Mouse (Mus musculus): Measurements from ENCODE around the gene Gm11487. TPM values are rescaled to one million over a fixed set of nuclear protein-coding genes. Genes with fewer than 3 reads are reported as not detected.
A peak's percentile ranks its signal among the peaks of the same experiment; 100 is the strongest.
"Not testable (repeated sequence)": the region's sequence is repeated elsewhere in the genome, so short reads cannot be mapped to it uniquely, and the experiment has no call there.

The Gm11487 gene
- not detected in 2 replicates for polyA plus RNA-seq (2014; fragmentation: Nextera tagmentation; extraction: Ambion mirVana)

DNA sequence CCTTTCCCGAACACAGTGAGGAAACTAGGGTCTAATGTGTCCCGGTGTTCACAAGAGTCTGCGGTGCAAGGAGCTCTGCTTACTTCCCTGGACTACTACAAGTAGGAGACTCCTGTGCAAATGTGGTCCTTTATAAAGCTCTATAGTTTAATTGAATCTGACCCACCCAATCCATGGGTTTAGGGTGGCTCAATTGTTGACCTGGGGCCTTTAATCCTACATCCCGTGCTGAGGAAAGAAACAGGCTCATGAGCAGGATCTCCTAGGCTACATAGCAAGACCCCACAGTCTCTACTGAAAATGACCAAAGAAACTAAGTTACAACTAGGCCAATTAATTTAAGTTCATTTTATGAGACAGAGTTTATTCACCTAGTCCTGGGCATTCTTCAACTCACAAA lies at the start of gene Gm11487:
Gene Gm11487 (minus strand): TSS at position 101 of the 400 bp plus-strand sequence.
- WGBS = 85% methylated on average over 4 of the region's 4 CpGs
- H3K9me3 ChIP-seq (ENCODE audit: control insufficient read depth, low read length); H3K4me3 ChIP-seq (ENCODE audit: low read length); H3K4me1 ChIP-seq (ENCODE audit: control insufficient read depth, insufficient read depth, low read length); ATAC-seq (ENCODE audit: low FRiP score, low TSS enrichment); H3K27ac ChIP-seq (ENCODE audit: low read depth, low read length); H3K27me3 ChIP-seq (ENCODE audit: control insufficient read depth, insufficient read depth, low read length); H3K4me2 ChIP-seq (replicated peaks; ENCODE audit: low read depth, low read length); H3K9ac ChIP-seq (ENCODE audit: low read depth, low read length); H3K36me3 ChIP-seq (ENCODE audit: control insufficient read depth, insufficient read depth, low read length): not testable (repeated sequence)

DNA sequence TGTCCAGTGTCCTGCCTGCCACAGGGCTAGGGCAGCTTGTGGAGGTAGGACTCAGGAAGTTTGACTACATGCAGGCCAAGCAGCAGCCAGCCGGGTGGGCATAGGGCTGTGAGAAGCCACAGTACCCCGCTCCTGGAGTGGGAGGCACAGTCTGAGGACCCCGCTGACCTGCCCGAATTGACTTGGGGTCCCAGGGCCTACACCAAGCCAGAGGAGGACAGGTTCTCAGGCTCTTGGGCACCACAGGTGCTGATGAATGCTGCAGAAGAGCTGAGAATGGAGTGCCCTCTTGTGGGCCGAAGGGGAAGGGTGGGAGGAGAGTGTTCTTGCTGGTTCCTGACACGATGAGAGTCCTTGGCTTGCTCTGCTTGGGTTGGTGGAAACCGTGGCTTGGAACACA lies 39.8 kb upstream of the Gm11487 start:
- Histone ChIP-seq H3K36me3 (ENCODE audit: control insufficient read depth, insufficient read depth, low read length) (no peaks in the 10 kb centered on the region), H3K9ac (ENCODE audit: low read depth, low read length) (no peak overlapping the region), H3K9me3 (ENCODE audit: control insufficient read depth, low read length) (no peaks in the 10 kb centered on the region), H3K27me3 (ENCODE audit: control insufficient read depth, insufficient read depth, low read length) (no peaks in the 10 kb centered on the region), H3K27ac (ENCODE audit: low read depth, low read length) (no peak overlapping the region), H3K4me2 (replicated peaks; ENCODE audit: low read depth, low read length) (no peak overlapping the region), H3K4me1 (ENCODE audit: control insufficient read depth, insufficient read depth, low read length) (no peaks in the 10 kb centered on the region), H3K4me3 (ENCODE audit: low read length) (no peak overlapping the region)
- 55% methylated on average over 7 of the region's 7 CpGs for WGBS
- peak; percentile 78 for ATAC-seq (ENCODE audit: low FRiP score, low TSS enrichment)

GRCm38 (mm10) chr4:73442568-73442967 lies 37.7 kb upstream of the Gm11487 start:
- Histone ChIP-seq H3K27me3 (ENCODE audit: control insufficient read depth, insufficient read depth, low read length) (no peaks in the 10 kb centered on the region), H3K4me3 (ENCODE audit: low read length) (no peak overlapping the region), H3K4me2 (replicated peaks; ENCODE audit: low read depth, low read length) (no peak overlapping the region), H3K36me3 (ENCODE audit: control insufficient read depth, insufficient read depth, low read length) (no peaks in the 10 kb centered on the region), H3K9me3 (ENCODE audit: control insufficient read depth, low read length) (no peaks in the 10 kb centered on the region), H3K27ac (ENCODE audit: low read depth, low read length) (no peak overlapping the region), H3K4me1 (ENCODE audit: control insufficient read depth, insufficient read depth, low read length) (no peaks in the 10 kb centered on the region), H3K9ac (ENCODE audit: low read depth, low read length) (no peak overlapping the region)
- 50% methylated on average over 1 of the region's 1 CpGs for WGBS
- no peak for ATAC-seq (ENCODE audit: low FRiP score, low TSS enrichment)

- Histone ChIP-seq H3K4me2 (replicated peaks; ENCODE audit: low read depth, low read length) (no peak overlapping the region), H3K9me3 (ENCODE audit: control insufficient read depth, low read length) (no peaks in the 10 kb centered on the region), H3K27me3 (ENCODE audit: control insufficient read depth, insufficient read depth, low read length) (no peaks in the 10 kb centered on the region), H3K36me3 (ENCODE audit: control insufficient read depth, insufficient read depth, low read length) (no peaks in the 10 kb centered on the region), H3K9ac (ENCODE audit: low read depth, low read length) (no peak overlapping the region), H3K4me1 (ENCODE audit: control insufficient read depth, insufficient read depth, low read length) (no peaks in the 10 kb centered on the region), H3K4me3 (ENCODE audit: low read length) (no peak overlapping the region), H3K27ac (ENCODE audit: low read depth, low read length) (no peak overlapping the region)
- no peak for ATAC-seq (ENCODE audit: low FRiP score, low TSS enrichment)
- WGBS = 86% methylated on average over 3 of the region's 3 CpGs
Observed at GRCm38 (mm10) chr4:73425903-73426302, 21.0 kb upstream of the Gm11487 start.

- no peak for ATAC-seq (ENCODE audit: low FRiP score, low TSS enrichment)
- WGBS = 92% methylated on average over 12 of the region's 12 CpGs
Observed at GRCm38 (mm10) chr4:73423049-73423448, 18.2 kb upstream of the Gm11487 start.

GRCm38 (mm10) chr4:73366534-73366933 lies 38.3 kb downstream of the Gm11487 start:
- no peaks in the 10 kb centered on the region for H3K36me3 ChIP-seq (ENCODE audit: control insufficient read depth, insufficient read depth, low read length)
- no peaks in the 10 kb centered on the region for H3K27me3 ChIP-seq (ENCODE audit: control insufficient read depth, insufficient read depth, low read length)
- 64% methylated on average over 3 of the region's 3 CpGs for WGBS
- ATAC-seq (ENCODE audit: low FRiP score, low TSS enrichment) = no peak
- no peak overlapping the region for H3K27ac ChIP-seq (ENCODE audit: low read depth, low read length)
- H3K4me1 ChIP-seq (ENCODE audit: control insufficient read depth, insufficient read depth, low read length) = no peaks in the 10 kb centered on the region
- H3K9me3 ChIP-seq (ENCODE audit: control insufficient read depth, low read length) = no peaks in the 10 kb centered on the region
- H3K4me3 ChIP-seq (ENCODE audit: low read length) = no peak overlapping the region
- no peak overlapping the region for H3K9ac ChIP-seq (ENCODE audit: low read depth, low read length)
- no peak overlapping the region for H3K4me2 ChIP-seq (replicated peaks; ENCODE audit: low read depth, low read length)

More at GRCm38 (mm10) chr4:73423049-73423448, 18.2 kb upstream of the Gm11487 start:
- no peaks in the 10 kb centered on the region for H3K27me3 ChIP-seq (ENCODE audit: control insufficient read depth, insufficient read depth, low read length)
- no peaks in the 10 kb centered on the region for H3K9me3 ChIP-seq (ENCODE audit: control insufficient read depth, low read length)
- H3K4me2 ChIP-seq (replicated peaks; ENCODE audit: low read depth, low read length) = no peak overlapping the region
- no peak overlapping the region for H3K4me3 ChIP-seq (ENCODE audit: low read length)
- no peak overlapping the region for H3K9ac ChIP-seq (ENCODE audit: low read depth, low read length)
- no peaks in the 10 kb centered on the region for H3K4me1 ChIP-seq (ENCODE audit: control insufficient read depth, insufficient read depth, low read length)
- H3K27ac ChIP-seq (ENCODE audit: low read depth, low read length) = no peak overlapping the region
- H3K36me3 ChIP-seq (ENCODE audit: control insufficient read depth, insufficient read depth, low read length) = no peaks in the 10 kb centered on the region

Other genes starting within 250 kb of the Gm11487 start
- not detected in 2 replicates for gene Gm11238, start 202.8 kb upstream of the Gm11487 start, polyA plus RNA-seq (2014; fragmentation: Nextera tagmentation; extraction: Ambion mirVana)
- not detected in 2 replicates for gene Gm11237, start 217.9 kb upstream of the Gm11487 start, polyA plus RNA-seq (2014; fragmentation: Nextera tagmentation; extraction: Ambion mirVana)
- gene Gm11236, start 233.0 kb upstream of the Gm11487 start, polyA plus RNA-seq (2014; fragmentation: Nextera tagmentation; extraction: Ambion mirVana) = not detected in 2 replicates

Data from kidney, embryonic 14.5 days (tissue).